Comparison of ENCODE assay signal across 7 mouse cellular contexts in the genomic region with DNA sequence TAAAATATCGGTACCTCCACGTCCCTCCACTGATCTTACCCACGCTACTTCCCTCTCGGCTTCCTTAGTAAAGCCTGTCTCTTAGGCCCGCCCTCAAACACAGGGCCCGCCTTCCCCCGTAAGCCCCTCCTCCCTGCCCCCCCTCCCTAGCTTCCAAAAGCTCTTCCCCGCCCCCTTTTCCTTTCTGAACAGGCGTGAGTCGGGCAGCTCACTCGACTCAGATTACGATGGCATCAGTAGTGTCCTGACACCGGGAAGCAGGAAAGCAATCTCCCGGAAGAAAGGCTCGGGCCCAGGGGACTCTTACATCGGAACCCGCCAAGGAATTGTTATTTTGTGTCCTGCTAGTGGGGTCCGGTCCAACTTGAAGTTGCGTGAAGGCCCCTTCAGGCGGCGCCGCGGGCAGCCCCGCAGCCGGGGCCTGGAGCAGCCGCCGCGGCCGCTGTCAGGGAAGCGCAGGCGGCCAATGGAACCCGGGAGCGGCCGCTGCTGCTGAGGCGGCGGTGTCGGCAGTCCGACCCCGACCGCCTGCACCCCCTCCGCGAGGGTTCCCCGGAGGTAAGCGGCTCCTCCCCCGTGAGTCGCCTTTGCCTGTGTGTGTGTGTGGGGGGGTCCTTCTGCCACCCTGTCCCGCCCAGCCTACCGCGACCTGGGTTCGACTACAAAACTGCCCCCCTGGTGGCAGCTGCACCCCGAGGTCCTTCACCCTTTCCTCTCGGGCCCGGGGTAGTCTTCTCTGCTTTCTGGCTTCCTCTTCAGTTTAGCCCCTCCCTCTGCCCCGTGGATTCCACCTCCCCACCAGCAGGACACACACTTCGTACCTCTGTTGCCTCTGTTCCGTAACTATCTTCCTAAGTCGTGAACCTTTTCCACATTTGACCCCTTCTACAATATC. TPM values are rescaled to one million over a fixed set of nuclear protein-coding genes. Genes with fewer than 3 reads are reported as not detected.
DNase-seq lines count a peak whose midpoint lies in the region; ATAC-seq lines count a peak whose summit lies in the region.

A gene (plus strand): TSS at position 204 of the 895 bp plus-strand sequence.

- peak within 1 kb of the TSS; percentile 90 for H3K4me3 ChIP-seq in embryonic facial prominence, embryonic 12.5 days
- H3K4me3 ChIP-seq in limb, embryonic 11.5 days (ENCODE audit: low read depth, low read length): peak within 1 kb of the TSS; percentile 72
- H3K4me3 ChIP-seq in midbrain, embryonic 14.5 days (replicated peaks; ENCODE audit: low read depth, low read length): peak within 1 kb of the TSS; percentile 91

- WGBS in embryonic facial prominence, embryonic 12.5 days: under 1% methylated on average over 57 of the region's 57 CpGs
- under 1% methylated on average over 51 of the region's 57 CpGs for WGBS in limb, embryonic 11.5 days
- under 1% methylated on average over 57 of the region's 57 CpGs for WGBS in midbrain, embryonic 14.5 days

- peak within 1 kb of the TSS; percentile 71 for H3K4me2 ChIP-seq in embryonic facial prominence, embryonic 12.5 days (replicated peaks)
- peak within 1 kb of the TSS; percentile 53 for H3K4me2 ChIP-seq in limb, embryonic 11.5 days (ENCODE audit: low read depth, severe bottlenecking)
- peak within 1 kb of the TSS; percentile 77 for H3K4me2 ChIP-seq in midbrain, embryonic 14.5 days (ENCODE audit: low read length)

- H3K27me3 ChIP-seq in embryonic facial prominence, embryonic 12.5 days: no peaks in the 10 kb centered on the region
- H3K27me3 ChIP-seq in limb, embryonic 11.5 days (ENCODE audit: control insufficient read depth, insufficient read depth, low read length): no peaks in the 10 kb centered on the region
- no peaks in the 10 kb centered on the region for H3K27me3 ChIP-seq in midbrain, embryonic 14.5 days (ENCODE audit: control insufficient read depth, insufficient read depth, low read length)

- H3K36me3 ChIP-seq in embryonic facial prominence, embryonic 12.5 days: 0 out of 2 replicates have a peak, but pooled peaks cover 9% of the 10 kb centered on the region
- no peaks in the 10 kb centered on the region for H3K36me3 ChIP-seq in limb, embryonic 11.5 days (ENCODE audit: control insufficient read depth, insufficient read depth, low read length)
- peaks cover 11% of the 10 kb centered on the region; the same call in 1 of the 2 replicates for H3K36me3 ChIP-seq in midbrain, embryonic 14.5 days (ENCODE audit: control insufficient read depth, insufficient read depth, low read length)

- no peaks in the 10 kb centered on the region for H3K9me3 ChIP-seq in embryonic facial prominence, embryonic 12.5 days
- H3K9me3 ChIP-seq in limb, embryonic 11.5 days (ENCODE audit: control insufficient read depth, low read length): no peaks in the 10 kb centered on the region
- no peaks in the 10 kb centered on the region for H3K9me3 ChIP-seq in midbrain, embryonic 14.5 days (ENCODE audit: control insufficient read depth, low read length)

- peak within 1 kb of the TSS; percentile 94 for H3K9ac ChIP-seq in embryonic facial prominence, embryonic 12.5 days
- peak within 1 kb of the TSS; percentile 71 for H3K9ac ChIP-seq in limb, embryonic 11.5 days (ENCODE audit: low read length)
- peak within 1 kb of the TSS; percentile 92 for H3K9ac ChIP-seq in midbrain, embryonic 14.5 days (replicated peaks; ENCODE audit: low read length)

- peak; percentile 80 for DNase-seq in adrenal gland, postnatal 25 days
- peak; percentile 99 for DNase-seq in heart, adult 11 months
- DNase-seq in kidney, adult 18-20 months: peak; percentile 92
- DNase-seq in limb, embryonic 11.5 days (ENCODE audit: low spot score): peak; percentile 93
- peak; percentile 97 for DNase-seq in midbrain, embryonic 14.5 days
- DNase-seq in spleen, adult 18-20 months: peak; percentile 75 to 85

- H3K27ac ChIP-seq in embryonic facial prominence, embryonic 12.5 days: peak within 1 kb of the TSS; percentile 91
- 0 out of 2 replicates have a peak within 1 kb of the TSS, but pooled peaks have one; percentile 57 for H3K27ac ChIP-seq in limb, embryonic 11.5 days (replicated peaks; ENCODE audit: low read depth, low read length)
- peak within 1 kb of the TSS; percentile 89 for H3K27ac ChIP-seq in midbrain, embryonic 14.5 days (replicated peaks; ENCODE audit: low read depth, low read length)

- H3K4me1 ChIP-seq in embryonic facial prominence, embryonic 12.5 days: peaks cover 14% of the 10 kb centered on the region; the same call in 1 of the 2 replicates
- peaks cover 5% of the 10 kb centered on the region; the same call in 1 of the 2 replicates for H3K4me1 ChIP-seq in limb, embryonic 11.5 days (ENCODE audit: control insufficient read depth, insufficient read depth, low read length)
- peaks cover 18% of the 10 kb centered on the region for H3K4me1 ChIP-seq in midbrain, embryonic 14.5 days (ENCODE audit: control insufficient read depth, insufficient read depth, low read length)

- peak; percentile 91 for ATAC-seq in embryonic facial prominence, embryonic 12.5 days (ENCODE audit: insufficient number of reproducible peaks, insufficient read depth, low FRiP score, low TSS enrichment)
- peak; percentile 93 for ATAC-seq in limb, embryonic 11.5 days (ENCODE audit: insufficient number of reproducible peaks, low FRiP score, low TSS enrichment, low read depth)
- peak; percentile 92 for ATAC-seq in midbrain, embryonic 14.5 days (ENCODE audit: low FRiP score, low TSS enrichment)

RNA-seq across cellular contexts. Expression of the gene that starts here (rescaled TPM):
- total RNA-seq in adrenal gland, postnatal 25 days (2021): 58.1 and 61.8 TPM in 2 replicates
- 25.6 and 26.1 TPM in 2 replicates for polyA plus RNA-seq in embryonic facial prominence, embryonic 12.5 days (2016; fragmentation: Nextera tagmentation; extraction: Ambion mirVana)
- polyA plus RNA-seq in limb, embryonic 11.5 days (2014; fragmentation: Nextera tagmentation; extraction: Ambion mirVana): 25.0 and 28.0 TPM in 2 replicates
- 24.3 and 28.7 TPM in 2 replicates for polyA plus RNA-seq in midbrain, embryonic 14.5 days (2014; fragmentation: Nextera tagmentation; extraction: Ambion mirVana)

Comparison
In these comparisons a context has a peak if more than half of its experiments do, and no peak if none do; other contexts are left out.
1. Peak in every context shown above with its lines: DNase-seq, ATAC-seq, H3K4me3 ChIP-seq and H3K27ac ChIP-seq.